Mouse (Mus musculus): Measurements from ENCODE around the gene Ang4. TPM values are rescaled to one million over a fixed set of nuclear protein-coding genes. Genes with fewer than 3 reads are reported as not detected.
"Not testable (repeated sequence)": the region's sequence is repeated elsewhere in the genome, so short reads cannot be mapped to it uniquely, and the experiment has no call there.

The Ang4 gene
- not detected in 2 replicates for polyA plus RNA-seq (2014; fragmentation: Nextera tagmentation; extraction: Ambion mirVana)

- Histone ChIP-seq H3K4me3 (ENCODE audit: low read depth, low read length) (no peak within 1 kb of the TSS), H3K4me1 (replicated peaks; ENCODE audit: control insufficient read depth, insufficient read depth, low read length) (no peaks in the 10 kb centered on the region), H3K9ac (ENCODE audit: low read depth, low read length) (no peak within 1 kb of the TSS), H3K27me3 (ENCODE audit: control insufficient read depth, insufficient read depth, low read length) (no peaks in the 10 kb centered on the region), H3K27ac (ENCODE audit: low read depth, low read length) (no peak within 1 kb of the TSS), H3K4me2 (replicated peaks; ENCODE audit: low read depth, low read length) (no peak within 1 kb of the TSS), H3K36me3 (ENCODE audit: control insufficient read depth, insufficient read depth, low read length) (no peaks in the 10 kb centered on the region), H3K9me3 (ENCODE audit: control insufficient read depth, low read length) (no peaks in the 10 kb centered on the region)
- DNase-seq (ENCODE audit: low spot score) (no peak), ATAC-seq (ENCODE audit: low FRiP score) (no peak)
- 84% methylated on average over 5 of the region's 5 CpGs for WGBS
These were observed at the start of gene Ang4 for GRCm38 (mm10) chr14:51773490-51773889. Gene Ang4, minus strand, starts transcription at chr14:51773590.

- WGBS, result 89% methylated on average over 2 of the region's 2 CpGs
- H3K36me3 ChIP-seq (ENCODE audit: control insufficient read depth, insufficient read depth, low read length), result no peaks in the 10 kb centered on the region
These were observed 26.4 kb upstream of the Ang4 start, which contains the start of gene AY358078 for GRCm38 (mm10) chr14:51799746-51800145. Gene AY358078, plus strand, starts transcription at chr14:51800046.

GRCm38 (mm10) chr14:51794106-51794505, 20.7 kb upstream of the Ang4 start:
- Histone ChIP-seq H3K4me2 (replicated peaks; ENCODE audit: low read depth, low read length) (no peak overlapping the region), H3K9me3 (ENCODE audit: control insufficient read depth, low read length) (no peaks in the 10 kb centered on the region), H3K4me3 (ENCODE audit: low read depth, low read length) (no peak overlapping the region), H3K9ac (ENCODE audit: low read depth, low read length) (no peak overlapping the region), H3K4me1 (replicated peaks; ENCODE audit: control insufficient read depth, insufficient read depth, low read length) (no peaks in the 10 kb centered on the region), H3K36me3 (ENCODE audit: control insufficient read depth, insufficient read depth, low read length) (no peaks in the 10 kb centered on the region), H3K27ac (ENCODE audit: low read depth, low read length) (no peak overlapping the region), H3K27me3 (ENCODE audit: control insufficient read depth, insufficient read depth, low read length) (no peaks in the 10 kb centered on the region)
- ATAC-seq (ENCODE audit: low FRiP score) (no peak), DNase-seq (ENCODE audit: low spot score) (no peak)
- 61% methylated on average over 2 of the region's 2 CpGs for WGBS

More at GRCm38 (mm10) chr14:51799746-51800145, 26.4 kb upstream of the Ang4 start, which contains the start of gene AY358078:
- H3K4me1 ChIP-seq (replicated peaks; ENCODE audit: control insufficient read depth, insufficient read depth, low read length), result no peaks in the 10 kb centered on the region
- no peak within 1 kb of the TSS for H3K4me2 ChIP-seq (replicated peaks; ENCODE audit: low read depth, low read length)
- no peak within 1 kb of the TSS for H3K27ac ChIP-seq (ENCODE audit: low read depth, low read length)
- no peak for DNase-seq (ENCODE audit: low spot score)
- no peak for ATAC-seq (ENCODE audit: low FRiP score)
- H3K4me3 ChIP-seq (ENCODE audit: low read depth, low read length), result no peak within 1 kb of the TSS
- H3K9me3 ChIP-seq (ENCODE audit: control insufficient read depth, low read length), result no peaks in the 10 kb centered on the region
- no peaks in the 10 kb centered on the region for H3K27me3 ChIP-seq (ENCODE audit: control insufficient read depth, insufficient read depth, low read length)
- no peak within 1 kb of the TSS for H3K9ac ChIP-seq (ENCODE audit: low read depth, low read length)

- WGBS, result 79% methylated on average over 2 of the region's 2 CpGs
- ATAC-seq (ENCODE audit: low FRiP score), result no peak
These were observed 15.8 kb upstream of the Ang4 start for GRCm38 (mm10) chr14:51789196-51789595.

GRCm38 (mm10) chr14:51787061-51787460, 13.7 kb upstream of the Ang4 start:
- DNase-seq (ENCODE audit: low spot score) (peak; percentile 9), ATAC-seq (ENCODE audit: low FRiP score) (peak; percentile 57)
- H3K36me3 ChIP-seq (ENCODE audit: control insufficient read depth, insufficient read depth, low read length), result no peaks in the 10 kb centered on the region
- no peaks in the 10 kb centered on the region for H3K4me1 ChIP-seq (replicated peaks; ENCODE audit: control insufficient read depth, insufficient read depth, low read length)
- H3K27ac ChIP-seq (ENCODE audit: low read depth, low read length), result no peak overlapping the region
- no peak overlapping the region for H3K4me3 ChIP-seq (ENCODE audit: low read depth, low read length)
- 60% methylated on average over 5 of the region's 5 CpGs for WGBS
- H3K9me3 ChIP-seq (ENCODE audit: control insufficient read depth, low read length), result no peaks in the 10 kb centered on the region
- H3K4me2 ChIP-seq (replicated peaks; ENCODE audit: low read depth, low read length), result no peak overlapping the region
- H3K9ac ChIP-seq (ENCODE audit: low read depth, low read length), result no peak overlapping the region
- no peaks in the 10 kb centered on the region for H3K27me3 ChIP-seq (ENCODE audit: control insufficient read depth, insufficient read depth, low read length)

More at GRCm38 (mm10) chr14:51789196-51789595, 15.8 kb upstream of the Ang4 start:
- H3K4me2 ChIP-seq (replicated peaks; ENCODE audit: low read depth, low read length), result no peak overlapping the region
- no peaks in the 10 kb centered on the region for H3K36me3 ChIP-seq (ENCODE audit: control insufficient read depth, insufficient read depth, low read length)
- no peak overlapping the region for H3K4me3 ChIP-seq (ENCODE audit: low read depth, low read length)
- no peaks in the 10 kb centered on the region for H3K27me3 ChIP-seq (ENCODE audit: control insufficient read depth, insufficient read depth, low read length)
- no peaks in the 10 kb centered on the region for H3K4me1 ChIP-seq (replicated peaks; ENCODE audit: control insufficient read depth, insufficient read depth, low read length)
- H3K9ac ChIP-seq (ENCODE audit: low read depth, low read length), result no peak overlapping the region
- no peak overlapping the region for H3K27ac ChIP-seq (ENCODE audit: low read depth, low read length)
- H3K9me3 ChIP-seq (ENCODE audit: control insufficient read depth, low read length), result no peaks in the 10 kb centered on the region
- no peak for DNase-seq (ENCODE audit: low spot score)

GRCm38 (mm10) chr14:51786335-51786734, 12.9 kb upstream of the Ang4 start:
- 77% methylated on average over 4 of the region's 4 CpGs for WGBS
- H3K27ac ChIP-seq (ENCODE audit: low read depth, low read length), result no peak overlapping the region
- no peak for ATAC-seq (ENCODE audit: low FRiP score)

GRCm38 (mm10) chr14:51778865-51779481, 5.6 kb upstream of the Ang4 start:
- WGBS, result 87% methylated on average over 4 of the region's 4 CpGs

More at GRCm38 (mm10) chr14:51786335-51786734, 12.9 kb upstream of the Ang4 start:
- no peak overlapping the region for H3K9ac ChIP-seq (ENCODE audit: low read depth, low read length)
- H3K4me2 ChIP-seq (replicated peaks; ENCODE audit: low read depth, low read length), result no peak overlapping the region
- H3K36me3 ChIP-seq (ENCODE audit: control insufficient read depth, insufficient read depth, low read length), result no peaks in the 10 kb centered on the region
- H3K4me1 ChIP-seq (replicated peaks; ENCODE audit: control insufficient read depth, insufficient read depth, low read length), result no peaks in the 10 kb centered on the region
- H3K9me3 ChIP-seq (ENCODE audit: control insufficient read depth, low read length), result no peaks in the 10 kb centered on the region
- no peak overlapping the region for H3K4me3 ChIP-seq (ENCODE audit: low read depth, low read length)
- no peaks in the 10 kb centered on the region for H3K27me3 ChIP-seq (ENCODE audit: control insufficient read depth, insufficient read depth, low read length)
- DNase-seq (ENCODE audit: low spot score), result no peak

GRCm38 (mm10) chr14:51777791-51778190, 4.4 kb upstream of the Ang4 start:
- Histone ChIP-seq H3K4me3 (ENCODE audit: low read depth, low read length) (no peak overlapping the region), H3K27me3 (ENCODE audit: control insufficient read depth, insufficient read depth, low read length) (no peaks in the 10 kb centered on the region), H3K9me3 (ENCODE audit: control insufficient read depth, low read length) (no peaks in the 10 kb centered on the region), H3K27ac (ENCODE audit: low read depth, low read length) (no peak overlapping the region), H3K4me2 (replicated peaks; ENCODE audit: low read depth, low read length) (no peak overlapping the region), H3K4me1 (replicated peaks; ENCODE audit: control insufficient read depth, insufficient read depth, low read length) (no peaks in the 10 kb centered on the region), H3K36me3 (ENCODE audit: control insufficient read depth, insufficient read depth, low read length) (no peaks in the 10 kb centered on the region), H3K9ac (ENCODE audit: low read depth, low read length) (no peak overlapping the region)
- no peak for DNase-seq (ENCODE audit: low spot score)
- 92% methylated on average over 1 of the region's 1 CpGs for WGBS
- no peak for ATAC-seq (ENCODE audit: low FRiP score)

More at GRCm38 (mm10) chr14:51778865-51779481, 5.6 kb upstream of the Ang4 start:
- Histone ChIP-seq H3K27ac (ENCODE audit: low read depth, low read length) (no peak overlapping the region), H3K27me3 (ENCODE audit: control insufficient read depth, insufficient read depth, low read length) (no peaks in the 10 kb centered on the region), H3K4me1 (replicated peaks; ENCODE audit: control insufficient read depth, insufficient read depth, low read length) (no peaks in the 10 kb centered on the region), H3K9me3 (ENCODE audit: control insufficient read depth, low read length) (no peaks in the 10 kb centered on the region), H3K4me2 (replicated peaks; ENCODE audit: low read depth, low read length) (no peak overlapping the region), H3K4me3 (ENCODE audit: low read depth, low read length) (no peak overlapping the region), H3K9ac (ENCODE audit: low read depth, low read length) (no peak overlapping the region), H3K36me3 (ENCODE audit: control insufficient read depth, insufficient read depth, low read length) (no peaks in the 10 kb centered on the region)
- DNase-seq (ENCODE audit: low spot score) (no peak), ATAC-seq (ENCODE audit: low FRiP score) (no peak)

- peak; percentile 56; the same call in 1 of the 2 replicates for ATAC-seq (ENCODE audit: low FRiP score)
- not testable (repeated sequence) for H3K4me1 ChIP-seq (replicated peaks; ENCODE audit: control insufficient read depth, insufficient read depth, low read length); H3K4me2 ChIP-seq (replicated peaks; ENCODE audit: low read depth, low read length); DNase-seq (ENCODE audit: low spot score); H3K9me3 ChIP-seq (ENCODE audit: control insufficient read depth, low read length); H3K4me3 ChIP-seq (ENCODE audit: low read depth, low read length); H3K36me3 ChIP-seq (ENCODE audit: control insufficient read depth, insufficient read depth, low read length); H3K9ac ChIP-seq (ENCODE audit: low read depth, low read length); H3K27me3 ChIP-seq (ENCODE audit: control insufficient read depth, insufficient read depth, low read length); H3K27ac ChIP-seq (ENCODE audit: low read depth, low read length)
- 89% methylated on average over 1 of the region's 1 CpGs for WGBS
These were observed 2.0 kb downstream of the Ang4 start for GRCm38 (mm10) chr14:51771378-51771777.
